Mouse (Mus musculus): ENCODE measurements around the gene Vmn1r52. TPM values are rescaled to one million over a fixed set of nuclear protein-coding genes. Genes with fewer than 3 reads are reported as not detected.

Vmn1r52 gene
- polyA plus RNA-seq (2012; rRNA removed) = not detected in 2 replicates

GRCm38 (mm10) chr6:90174508-90174907 is at the start of gene Vmn1r52:
Vmn1r52 (plus strand) TSS chr6:90174808.

GRCm38 (mm10) chr6:90202493-90202892 is 27.9 kb downstream of the Vmn1r52 start, which contains the start of gene V1ra8:
V1ra8 (plus strand) TSS chr6:90202793.

GRCm38 (mm10) chr6:90224338-90224737 is 49.7 kb downstream of the Vmn1r52 start, which contains the start of gene Vmn1r53:
Vmn1r53 (minus strand) TSS chr6:90224438.

Other genes with a start within 250 kb of the Vmn1r52 start
- gene Vmn1r45, start 234.2 kb upstream of the Vmn1r52 start, polyA plus RNA-seq (2012; rRNA removed) = not detected in 2 replicates
- not detected in 2 replicates for gene Vmn1r46, start 205.5 kb upstream of the Vmn1r52 start, polyA plus RNA-seq (2012; rRNA removed)
- not detected in 2 replicates for gene Vmn1r47, start 158.7 kb upstream of the Vmn1r52 start, polyA plus RNA-seq (2012; rRNA removed)
- gene Vmn1r48, start 138.0 kb upstream of the Vmn1r52 start, polyA plus RNA-seq (2012; rRNA removed) = not detected in 2 replicates
- not detected in 2 replicates for gene Vmn1r49, start 96.3 kb upstream of the Vmn1r52 start, polyA plus RNA-seq (2012; rRNA removed)
- not detected in 2 replicates for gene Vmn1r50, start 73.4 kb upstream of the Vmn1r52 start, polyA plus RNA-seq (2012; rRNA removed)
- gene Vmn1r51, start 52.2 kb upstream of the Vmn1r52 start, polyA plus RNA-seq (2012; rRNA removed) = not detected in 2 replicates
- not detected in 2 replicates for gene V1ra8, start 28.0 kb downstream of the Vmn1r52 start, polyA plus RNA-seq (2012; rRNA removed)
- gene Vmn1r53, start 49.6 kb downstream of the Vmn1r52 start, polyA plus RNA-seq (2012; rRNA removed) = 0.08 TPM in 1 of 2 replicates, not detected in the other
- not detected in 2 replicates for gene Vmn1r54, start 71.5 kb downstream of the Vmn1r52 start, polyA plus RNA-seq (2012; rRNA removed)
- not detected in 2 replicates for gene BC048671, start 126.4 kb downstream of the Vmn1r52 start, polyA plus RNA-seq (2012; rRNA removed)
- 0.08 and 0.43 TPM in 2 replicates for gene Chst13, start 150.4 kb downstream of the Vmn1r52 start, polyA plus RNA-seq (2012; rRNA removed)
- gene Uroc1, start 158.5 kb downstream of the Vmn1r52 start, polyA plus RNA-seq (2012; rRNA removed) = 0.01 TPM in 1 of 2 replicates, not detected in the other
- 17.6 and 19.1 TPM in 2 replicates for gene Zxdc, start 194.7 kb downstream of the Vmn1r52 start, polyA plus RNA-seq (2012; rRNA removed)